Mouse (Mus musculus) embryonic facial prominence, embryonic 15.5 days (tissue): ENCODE measurements around the gene Olfr1253. TPM values are rescaled to one million over a fixed set of nuclear protein-coding genes. Genes with fewer than 3 reads are reported as not detected.

ENCODE experiments used
- ATAC-seq: fragments of 200-750 bp; cut with Nextera tagmentation; 2 replicates; pipeline ENCODE4 v1.8.0; 2017; ENCODE audit warnings: low read depth, moderate TSS enrichment; ENCODE audit not compliant: insufficient number of reproducible peaks, low FRiP score, low TSS enrichment
- H3K27ac ChIP-seq: fragments of 300-500 bp; sonication (generic); replicated peaks from 2 replicates; pipeline ENCODE4 v1.5.1; 2015; ENCODE audit warnings: mild to moderate bottlenecking, inconsistent platforms
- H3K27me3 ChIP-seq: fragments of 300-500 bp; sonication (generic); 2 replicates; pipeline ENCODE4 v1.6.1; 2015; ENCODE audit warnings: inconsistent platforms
- H3K36me3 ChIP-seq: fragments of 300-500 bp; sonication (generic); 2 replicates; pipeline ENCODE4 v1.6.1; 2015; ENCODE audit warnings: mild to moderate bottlenecking, inconsistent platforms
- H3K4me1 ChIP-seq: fragments of 300-500 bp; sonication (generic); 2 replicates; pipeline ENCODE4 v1.6.1; 2015; ENCODE audit warnings: inconsistent platforms
- H3K4me2 ChIP-seq: fragments of 300-500 bp; sonication (generic); replicated peaks from 2 replicates; pipeline ENCODE4 v1.6.1; 2015; ENCODE audit warnings: mild to moderate bottlenecking, inconsistent platforms
- H3K4me3 ChIP-seq: fragments of 300-500 bp; sonication (generic); replicated peaks from 2 replicates; pipeline ENCODE4 v1.5.1; 2015; ENCODE audit warnings: mild to moderate bottlenecking, inconsistent platforms
- H3K9ac ChIP-seq: fragments of 300-500 bp; sonication (generic); 2 replicates; pipeline ENCODE4 v1.6.1; 2015; ENCODE audit warnings: inconsistent platforms
- H3K9me3 ChIP-seq: fragments of 300-500 bp; sonication (generic); replicated peaks from 2 replicates; pipeline ENCODE4 v1.6.1; 2016; ENCODE audit warnings: inconsistent platforms
- WGBS: fragments of 180-500 bp; shearing (Covaris S2); methylation state at CpG from one replicate; pipeline ENCODE4 v1.1.7; 2015; 5-methylcytosine and 5-hydroxymethylcytosine counted together
- polyA plus RNA-seq: library from polyadenylated mRNA; unstranded; fragments of >200 nt; fragmentation: Nextera tagmentation; extraction: Ambion mirVana; gene quantifications from 2 replicates; pipeline ENCODE4 v1.2.1, GENCODE M21; 2015

Gene Olfr1253
- not detected in 2 replicates for polyA plus RNA-seq

DNA sequence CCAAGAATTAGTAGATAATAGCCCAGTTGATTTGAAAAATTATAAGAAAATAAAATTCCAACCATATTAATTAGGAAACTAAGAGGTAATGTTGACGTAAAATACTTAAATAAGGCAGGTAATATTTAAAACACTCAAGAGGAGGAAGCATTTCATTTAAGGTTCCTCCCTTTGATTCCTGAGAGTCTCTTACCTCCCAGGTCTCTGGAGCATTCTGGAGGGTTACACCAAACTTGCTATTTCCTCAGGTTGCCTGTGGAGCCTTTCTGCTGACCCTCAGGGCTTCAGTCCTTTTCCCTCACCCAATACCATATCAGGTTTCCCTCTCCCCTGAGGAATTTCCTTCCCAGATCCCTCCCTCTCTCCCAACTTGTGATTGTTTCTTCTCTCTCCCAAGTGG lies at the start of gene Olfr1253:
Olfr1253 (minus strand) TSS at position 101 of the 400 bp plus-strand sequence.
- H3K4me3 ChIP-seq, result no peak within 1 kb of the TSS
- 82% methylated on average over 1 of the region's 1 CpGs for WGBS
- no peak within 1 kb of the TSS for H3K27ac ChIP-seq
- no peaks in the 10 kb centered on the region for H3K36me3 ChIP-seq
- ATAC-seq, result no peak
- H3K4me2 ChIP-seq, result no peak within 1 kb of the TSS
- H3K9me3 ChIP-seq, result no peaks in the 10 kb centered on the region
- H3K9ac ChIP-seq, result no peak within 1 kb of the TSS
- H3K4me1 ChIP-seq, result no peaks in the 10 kb centered on the region
- no peaks in the 10 kb centered on the region for H3K27me3 ChIP-seq

GRCm38 (mm10) chr2:89799583-89799982 lies 42.7 kb upstream of the Olfr1253 start:
- H3K9ac ChIP-seq, result no peak overlapping the region
- no peaks in the 10 kb centered on the region for H3K4me1 ChIP-seq
- no peak overlapping the region for H3K4me2 ChIP-seq
- 83% methylated on average over 3 of the region's 3 CpGs for WGBS
- no peaks in the 10 kb centered on the region for H3K9me3 ChIP-seq
- H3K27ac ChIP-seq, result no peak overlapping the region
- H3K36me3 ChIP-seq, result no peaks in the 10 kb centered on the region
- H3K27me3 ChIP-seq, result no peaks in the 10 kb centered on the region
- ATAC-seq, result no peak
- no peak overlapping the region for H3K4me3 ChIP-seq

DNA sequence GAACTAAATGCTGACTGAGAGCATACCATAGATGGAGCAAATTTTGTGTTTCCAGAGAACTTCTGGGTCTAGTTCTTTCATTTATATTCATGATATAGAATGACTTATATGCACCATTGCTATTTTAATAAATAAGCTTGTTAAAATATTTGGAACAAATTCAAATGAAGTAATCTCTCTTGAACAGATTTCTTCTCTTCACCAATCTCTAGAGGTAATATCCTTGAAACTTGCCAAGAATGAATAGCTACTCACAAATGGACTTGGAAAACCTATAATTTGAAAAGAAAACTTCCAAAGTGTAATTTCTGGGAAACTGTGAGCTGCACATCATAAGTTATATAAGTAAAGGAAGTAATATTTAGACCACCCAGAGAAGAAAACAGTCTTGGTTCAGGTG lies 36.6 kb upstream of the Olfr1253 start, which contains the start of gene Olfr1254:
Olfr1254 (minus strand) TSS at position 101 of the 400 bp plus-strand sequence.
- no peak within 1 kb of the TSS for H3K4me2 ChIP-seq
- H3K9me3 ChIP-seq, result no peaks in the 10 kb centered on the region
- no peaks in the 10 kb centered on the region for H3K36me3 ChIP-seq
- no peaks in the 10 kb centered on the region for H3K4me1 ChIP-seq
- H3K9ac ChIP-seq, result no peak within 1 kb of the TSS
- H3K27me3 ChIP-seq, result no peaks in the 10 kb centered on the region
- no peak within 1 kb of the TSS for H3K27ac ChIP-seq
- no peak within 1 kb of the TSS for H3K4me3 ChIP-seq
- ATAC-seq, result no peak

DNA sequence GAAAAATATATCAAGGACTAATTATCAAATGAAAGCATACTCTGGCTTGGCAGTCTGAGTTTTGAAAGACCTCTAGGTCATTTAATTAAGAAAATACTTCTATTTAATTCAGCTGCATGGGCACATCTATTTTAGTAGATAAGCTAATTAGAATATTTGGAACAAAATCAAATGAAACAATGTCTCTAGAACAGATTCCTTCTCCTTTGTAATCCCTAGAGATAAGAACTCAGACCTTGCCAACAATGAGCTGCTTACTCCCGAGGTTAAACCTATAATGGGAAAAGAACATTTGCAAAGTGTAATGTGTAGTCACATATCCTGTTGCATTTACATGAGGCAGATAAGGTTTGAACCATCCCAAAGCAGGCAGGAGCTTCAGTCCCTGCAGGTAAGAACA lies 32.0 kb downstream of the Olfr1253 start, which contains the start of gene Olfr1252:
Olfr1252 (minus strand) TSS at position 101 of the 400 bp plus-strand sequence.
- H3K36me3 ChIP-seq, result no peaks in the 10 kb centered on the region
- no peak within 1 kb of the TSS for H3K27ac ChIP-seq
- no peaks in the 10 kb centered on the region for H3K9me3 ChIP-seq
- H3K4me1 ChIP-seq, result no peaks in the 10 kb centered on the region
- WGBS, result 40% methylated on average over 1 of the region's 1 CpGs
- H3K9ac ChIP-seq, result no peak within 1 kb of the TSS
- H3K27me3 ChIP-seq, result no peaks in the 10 kb centered on the region
- ATAC-seq, result no peak
- H3K4me2 ChIP-seq, result no peak within 1 kb of the TSS
- no peak within 1 kb of the TSS for H3K4me3 ChIP-seq

Other genes with a start within 250 kb of the Olfr1253 start
- not detected in 2 replicates for gene Olfr1243, start 225.6 kb downstream of the Olfr1253 start, polyA plus RNA-seq
- gene Olfr1245, start 178.6 kb downstream of the Olfr1253 start, polyA plus RNA-seq, result not detected in 2 replicates
- gene Olfr1246, start 163.9 kb downstream of the Olfr1253 start, polyA plus RNA-seq, result not detected in 2 replicates
- 0.05 TPM in 1 of 2 replicates, not detected in the other for gene Olfr1247, start 143.0 kb downstream of the Olfr1253 start, polyA plus RNA-seq
- not detected in 2 replicates for gene Olfr1248, start 138.8 kb downstream of the Olfr1253 start, polyA plus RNA-seq
- gene Olfr1249, start 122.1 kb downstream of the Olfr1253 start, polyA plus RNA-seq, result not detected in 2 replicates
- not detected in 2 replicates for gene Olfr1250, start 95.6 kb downstream of the Olfr1253 start, polyA plus RNA-seq
- not detected in 2 replicates for gene Olfr1251, start 85.2 kb downstream of the Olfr1253 start, polyA plus RNA-seq
- gene Olfr1252, start 32.1 kb downstream of the Olfr1253 start, polyA plus RNA-seq, result not detected in 2 replicates
- not detected in 2 replicates for gene Olfr1254, start 36.5 kb upstream of the Olfr1253 start, polyA plus RNA-seq
- gene Olfr1255, start 55.0 kb upstream of the Olfr1253 start, polyA plus RNA-seq, result not detected in 2 replicates
- not detected in 2 replicates for gene Olfr1256, start 84.5 kb upstream of the Olfr1253 start, polyA plus RNA-seq
- 0.12 TPM in 1 of 2 replicates, not detected in the other for gene Olfr48, start 91.1 kb upstream of the Olfr1253 start, polyA plus RNA-seq
- not detected in 2 replicates for gene Olfr1257, start 121.3 kb upstream of the Olfr1253 start, polyA plus RNA-seq
- gene Olfr1258, start 170.2 kb upstream of the Olfr1253 start, polyA plus RNA-seq, result 0.11 TPM in 1 of 2 replicates, not detected in the other
- gene Olfr1259, start 191.6 kb upstream of the Olfr1253 start, polyA plus RNA-seq, result 0.04 TPM in 1 of 2 replicates, not detected in the other
- gene Olfr1260, start 217.2 kb upstream of the Olfr1253 start, polyA plus RNA-seq, result not detected in 2 replicates
- gene Olfr1261, start 234.1 kb upstream of the Olfr1253 start, polyA plus RNA-seq, result not detected in 2 replicates
- gene Olfr1262, start 243.1 kb upstream of the Olfr1253 start, polyA plus RNA-seq, result not detected in 2 replicates